In genomic region chr2:91128761-91129160, GRCm38 (mm10) we compare ENCODE assay signal across 27 mouse cellular contexts. TPM values are rescaled to one million over a fixed set of nuclear protein-coding genes. Genes with fewer than 3 reads are reported as not detected.
DNase-seq lines count a peak whose midpoint lies in the region; ATAC-seq and TF ChIP-seq lines count a peak whose summit lies in the region.
"Had no signal": no experiment of that assay in that cellular context is flagged by ENCODE, and none has a peak within 500 bp of the region (broad histone marks: within the 10 kb centered on the region; RNA-seq: fewer than 3 reads in every experiment).

No protein-coding gene starts in this region.

- no peak for ATAC-seq in heart, embryonic 13.5 days (ENCODE audit: extremely low read depth, insufficient number of reproducible peaks, low FRiP score, low TSS enrichment)
- ATAC-seq: CD4-positive, CD25-positive, alpha-beta regulatory T cell, adult 4 months; forebrain, embryonic 14.5 days; forebrain, embryonic 16.5 days had no signal

- no peak overlapping the region for H3K4me2 ChIP-seq in heart, embryonic 13.5 days
- H3K4me2 ChIP-seq in CH12.LX (ENCODE audit: insufficient read depth, low read depth, poor library complexity, severe bottlenecking), result no peak overlapping the region
- H3K4me2 ChIP-seq: embryonic facial prominence, embryonic 13.5 days; embryonic facial prominence, embryonic 15.5 days; forebrain, embryonic 12.5 days had no signal

- no peaks in the 10 kb centered on the region for H3K27me3 ChIP-seq in heart, embryonic 10.5 days (ENCODE audit: insufficient read depth, poor library complexity, severe bottlenecking)
- H3K27me3 ChIP-seq in heart, embryonic 13.5 days (replicated peaks), result no peaks in the 10 kb centered on the region
- H3K27me3 ChIP-seq in CH12.LX (replicated peaks) (no peaks in the 10 kb centered on the region), MEL (ENCODE audit: control insufficient read depth in 1 of 2, insufficient read depth in 2 of 2, low read length in 2 of 2) (no peaks in the 10 kb centered on the region)
- H3K27me3 ChIP-seq: embryonic facial prominence, embryonic 13.5 days; forebrain, embryonic 12.5 days had no signal

- H3K9me3 ChIP-seq in heart, embryonic 10.5 days, result no peaks in the 10 kb centered on the region
- H3K9me3 ChIP-seq in heart, embryonic 13.5 days, result no peaks in the 10 kb centered on the region
- H3K9me3 ChIP-seq in CH12.LX (replicated peaks; ENCODE audit: low read length) (no peaks in the 10 kb centered on the region), MEL (replicated peaks; ENCODE audit: insufficient read depth, low read length) (no peaks in the 10 kb centered on the region)
- H3K9me3 ChIP-seq: embryonic facial prominence, embryonic 13.5 days; embryonic facial prominence, embryonic 15.5 days; forebrain, embryonic 10.5 days; forebrain, embryonic 12.5 days; G1E had no signal

- H3K9ac ChIP-seq in heart, embryonic 13.5 days, result peak overlapping the region; percentile 19; the same call in 1 of the 2 replicates
- H3K9ac ChIP-seq in CH12.LX (ENCODE audit: insufficient read depth, low read depth) (no peak overlapping the region), MEL (ENCODE audit: control insufficient read depth, low read depth, low read length, poor library complexity, severe bottlenecking) (no peak overlapping the region)
- H3K9ac ChIP-seq: embryonic facial prominence, embryonic 13.5 days; embryonic facial prominence, embryonic 15.5 days; forebrain, embryonic 12.5 days had no signal

- TF ChIP-seq CTCF in CH12.LX (conservative IDR thresholded peaks at IDR 0.05 in 1 of 2, IDR thresholded peaks at IDR 0.05 in 1 of 2; ENCODE audit: low read depth in 2 of 2, low read length in 2 of 2), result no peak
- TF ChIP-seq CTCF in MEL (IDR thresholded peaks at IDR 0.05 in 2 of 3, conservative IDR thresholded peaks at IDR 0.05 in 1 of 3; ENCODE audit: control insufficient read depth in 1 of 3, insufficient read depth in 1 of 3, low read depth in 2 of 3, low read length in 3 of 3, poor library complexity in 1 of 3, severe bottlenecking in 1 of 3), result no peak

- peaks cover 24% of the 10 kb centered on the region for H3K4me1 ChIP-seq in heart, embryonic 10.5 days
- peaks cover 79% of the 10 kb centered on the region for H3K4me1 ChIP-seq in heart, embryonic 13.5 days
- H3K4me1 ChIP-seq in CH12.LX (ENCODE audit: control insufficient read depth in 1 of 2, insufficient read depth in 2 of 2) (no peaks in the 10 kb centered on the region), MEL (ENCODE audit: control insufficient read depth in 1 of 2, insufficient read depth in 2 of 2, low read length in 2 of 2) (no peaks in the 10 kb centered on the region)
- H3K4me1 ChIP-seq: embryonic facial prominence, embryonic 13.5 days; embryonic facial prominence, embryonic 15.5 days; forebrain, embryonic 10.5 days; forebrain, embryonic 12.5 days had no signal

- peak; percentile 74 for DNase-seq in heart, adult 11 months
- no peak for DNase-seq in heart, embryonic 10.5 days (ENCODE audit: low spot score)
- DNase-seq in heart, adult 18-20 months, result no peak
- no peak for DNase-seq in CH12.LX (ENCODE audit: extremely low read depth)
- no peak for DNase-seq in MEL (ENCODE audit: low read depth, low spot score)
- no peak for DNase-seq in kidney, adult 8-10 months
- DNase-seq: adrenal gland, adult 2 months; adrenal gland, postnatal 10 days; adrenal gland, postnatal 25 days; B cell, adult 2 months; cerebellum, adult 11 months; cerebellum, adult 18-20 months; cerebellum, adult 8-10 months; cerebellum, adult 9-11 months; cerebellum, postnatal 14 days; cerebellum, postnatal 36 days; embryo, embryonic 11 days had no signal

- TF ChIP-seq POLR2A in CH12.LX (IDR thresholded peaks at IDR 0.05; ENCODE audit: low read depth, low read length) (no peak), MEL (IDR thresholded peaks at IDR 0.05; ENCODE audit: control insufficient read depth in 1 of 2, insufficient read depth in 1 of 2, low read depth in 1 of 2, low read length in 2 of 2, poor library complexity in 1 of 2) (no peak)

- H3K27ac ChIP-seq in heart, embryonic 10.5 days, result no peak overlapping the region
- no peak overlapping the region for H3K27ac ChIP-seq in heart, embryonic 13.5 days (replicated peaks)
- H3K27ac ChIP-seq in CH12.LX (ENCODE audit: insufficient read depth, low read depth) (no peak overlapping the region), MEL (ENCODE audit: control insufficient read depth, low read depth, low read length) (no peak overlapping the region)
- H3K27ac ChIP-seq: embryonic facial prominence, embryonic 13.5 days; embryonic facial prominence, embryonic 15.5 days; forebrain, embryonic 10.5 days; forebrain, embryonic 12.5 days had no signal

- TF ChIP-seq RAD21 in CH12.LX (IDR thresholded peaks at IDR 0.05; ENCODE audit: low read depth, low read length), result no peak
- no peak for TF ChIP-seq RAD21 in MEL (IDR thresholded peaks at IDR 0.05; ENCODE audit: low read depth, low read length)

- dilution Hi-C loops in CH12.LX (cut with MboI; ENCODE audit: extremely low pct_ligation_motif_present, extremely low pct_unique_long_range_greater_than_20kb, low sequenced_read_pairs), result no loop called here

- WGBS in heart, embryonic 10.5 days, result 74% methylated on average over 5 of the region's 5 CpGs
- WGBS in heart, embryonic 13.5 days, result 61% methylated on average over 5 of the region's 5 CpGs

- TF ChIP-seq EP300 in CH12.LX (IDR thresholded peaks at IDR 0.05; ENCODE audit: low read length) (no peak), MEL (IDR thresholded peaks at IDR 0.05; ENCODE audit: low read depth in 1 of 2, low read length in 2 of 2) (no peak)

- H3K79me2 ChIP-seq in CH12.LX (replicated peaks; ENCODE audit: control insufficient read depth, extremely low read depth, insufficient read depth, poor library complexity, severe bottlenecking) (no peaks in the 10 kb centered on the region), MEL (ENCODE audit: control insufficient read depth, insufficient read depth, low read length, poor library complexity) (no peaks in the 10 kb centered on the region)

- peaks cover 100% of the 10 kb centered on the region for H3K36me3 ChIP-seq in heart, embryonic 10.5 days
- peaks cover 100% of the 10 kb centered on the region for H3K36me3 ChIP-seq in heart, embryonic 13.5 days
- peaks cover 0 to 41% of the 10 kb centered on the region in 2 experiments for H3K36me3 ChIP-seq in CH12.LX (replicated peaks in 1 of 2; ENCODE audit: control insufficient read depth in 1 of 2, insufficient read depth in 1 of 2, low read length in 1 of 2)
- H3K36me3 ChIP-seq in MEL (ENCODE audit: control insufficient read depth in 1 of 2, insufficient read depth in 2 of 2, low read length in 2 of 2), result no peaks in the 10 kb centered on the region
- H3K36me3 ChIP-seq: embryonic facial prominence, embryonic 13.5 days; embryonic facial prominence, embryonic 15.5 days; forebrain, embryonic 10.5 days; forebrain, embryonic 12.5 days; G1E had no signal

- in situ Hi-C loops in CH12.LX (cut with MboI; ENCODE audit: low pct_ligation_motif_present, low pct_unique_long_range_greater_than_20kb, low sequenced_read_pairs), result no loop called here

- no peak overlapping the region for H3K4me3 ChIP-seq in heart, embryonic 10.5 days
- no peak overlapping the region for H3K4me3 ChIP-seq in heart, embryonic 13.5 days
- H3K4me3 ChIP-seq in CH12.LX (replicated peaks in 1 of 3; ENCODE audit: low read depth in 2 of 3, low read length in 2 of 3, poor library complexity in 1 of 3) (no peak overlapping the region), MEL (ENCODE audit: control insufficient read depth in 1 of 2, insufficient read depth in 1 of 2, low read depth in 2 of 2, low read length in 2 of 2) (no peak overlapping the region)
- H3K4me3 ChIP-seq: embryonic facial prominence, embryonic 13.5 days; embryonic facial prominence, embryonic 15.5 days; erythroblast, embryonic 14.5 days; forebrain, embryonic 10.5 days; forebrain, embryonic 12.5 days had no signal

RNA-seq across cellular contexts. Expression of gene Mybpc3, which starts 10.8 kb away (rescaled TPM):
- polyA plus RNA-seq in heart, embryonic 10.5 days (2016; fragmentation: Nextera tagmentation; extraction: Ambion mirVana), result 450 and 1,030 TPM in 2 replicates
- 806 and 882 TPM in 2 replicates for polyA plus RNA-seq in heart, embryonic 13.5 days (2015; fragmentation: Nextera tagmentation; extraction: Ambion mirVana)
- total RNA-seq in heart, adult 18-20 months (2021), result 1,000 to 10,000 TPM; 1,572 to 1,905 TPM
- total RNA-seq in CH12.LX (2012; rRNA removed) (0.04 TPM in 2 replicates), CH12.LX (2014; rRNA removed) (0.07 and 0.15 TPM in 2 replicates), MEL (2012; rRNA removed) (0.19 and 0.29 TPM in 2 replicates)
- polyA plus RNA-seq in CH12.LX (2012; ENCODE audit: insufficient read length, low read depth) (0.27 TPM in 2 replicates), MEL (2012; ENCODE audit: insufficient read depth in 1 of 2, insufficient read length in 2 of 2, low read depth in 1 of 2, low replicate concordance in 2 of 2, missing spikeins in 1 of 2) (under 1 TPM in 1 of 2 experiments, not detected in 1; 0.50 TPM)
- total RNA-seq: adrenal gland, postnatal 25 days; G1E had no signal
- polyA plus RNA-seq: adrenal gland, adult 2 months; CD4-positive, CD25-positive, alpha-beta regulatory T cell, adult 4 months; erythroblast, embryonic 14.5 days; forebrain, embryonic 10.5 days; forebrain, embryonic 14.5 days; forebrain, embryonic 16.5 days; G1E had no signal

RNA-seq across cellular contexts. Expression of gene Spi1, which starts 46.6 kb away (rescaled TPM):
- 0.99 and 4.1 TPM in 2 replicates for polyA plus RNA-seq in heart, embryonic 10.5 days (2016; fragmentation: Nextera tagmentation; extraction: Ambion mirVana)
- 3.5 and 3.9 TPM in 2 replicates for polyA plus RNA-seq in heart, embryonic 13.5 days (2015; fragmentation: Nextera tagmentation; extraction: Ambion mirVana)
- total RNA-seq in heart, adult 18-20 months (2021), result 1 to 10 TPM; 4.0 to 5.0 TPM
- total RNA-seq in CH12.LX (2012; rRNA removed) (22.7 and 24.7 TPM in 2 replicates), CH12.LX (2014; rRNA removed) (29.7 and 42.6 TPM in 2 replicates), MEL (2012; rRNA removed) (108 and 129 TPM in 2 replicates)
- polyA plus RNA-seq in CH12.LX (2012; ENCODE audit: insufficient read length, low read depth) (35.2 and 45.7 TPM in 2 replicates), MEL (2012; ENCODE audit: insufficient read depth in 1 of 2, insufficient read length in 2 of 2, low read depth in 1 of 2, low replicate concordance in 2 of 2, missing spikeins in 1 of 2) (100 to 1,000 TPM in 1 of 2 experiments, 10 to 100 TPM in 1; 95.9 to 142 TPM)

RNA-seq across cellular contexts. Expression of gene Madd, which starts 54.9 kb away (rescaled TPM):
- 6.8 and 7.7 TPM in 2 replicates for polyA plus RNA-seq in heart, embryonic 10.5 days (2016; fragmentation: Nextera tagmentation; extraction: Ambion mirVana)
- 5.1 and 5.9 TPM in 2 replicates for polyA plus RNA-seq in heart, embryonic 13.5 days (2015; fragmentation: Nextera tagmentation; extraction: Ambion mirVana)
- total RNA-seq in heart, adult 18-20 months (2021), result 1 to 10 TPM; 6.0 to 6.1 TPM
- total RNA-seq in CH12.LX (2012; rRNA removed), result 12.8 and 14.6 TPM in 2 replicates
- 4.7 and 4.8 TPM in 2 replicates for total RNA-seq in CH12.LX (2014; rRNA removed)
- 15.6 and 18.3 TPM in 2 replicates for polyA plus RNA-seq in CH12.LX (2012; ENCODE audit: insufficient read length, low read depth)
- 15.7 and 17.5 TPM in 2 replicates for total RNA-seq in MEL (2012; rRNA removed)
- polyA plus RNA-seq in MEL (2012; ENCODE audit: insufficient read depth in 1 of 2, insufficient read length in 2 of 2, low read depth in 1 of 2, low replicate concordance in 2 of 2, missing spikeins in 1 of 2), result 10 to 100 TPM in 1 of 2 experiments, not detected in 1; 27.4 TPM

RNA-seq across cellular contexts. Expression of gene Slc39a13, which starts 58.5 kb away (rescaled TPM):
- 32.6 and 37.5 TPM in 2 replicates for polyA plus RNA-seq in heart, embryonic 10.5 days (2016; fragmentation: Nextera tagmentation; extraction: Ambion mirVana)
- polyA plus RNA-seq in heart, embryonic 13.5 days (2015; fragmentation: Nextera tagmentation; extraction: Ambion mirVana), result 45.0 and 55.5 TPM in 2 replicates
- total RNA-seq in heart, adult 18-20 months (2021), result 10 to 100 TPM; 20.0 to 26.2 TPM
- total RNA-seq in CH12.LX (2012; rRNA removed) (7.5 and 8.4 TPM in 2 replicates), CH12.LX (2014; rRNA removed) (3.5 and 4.3 TPM in 2 replicates), MEL (2012; rRNA removed) (7.7 and 9.4 TPM in 2 replicates)
- polyA plus RNA-seq in CH12.LX (2012; ENCODE audit: insufficient read length, low read depth) (7.2 and 8.1 TPM in 2 replicates), MEL (2012; ENCODE audit: insufficient read depth in 1 of 2, insufficient read length in 2 of 2, low read depth in 1 of 2, low replicate concordance in 2 of 2, missing spikeins in 1 of 2) (10 to 100 TPM in 1 of 2 experiments, not detected in 1; 19.1 TPM)

Comparison
In these comparisons a context has a peak if more than half of its experiments do, and no peak if none do; other contexts are left out.
1. RNA of gene Mybpc3, which starts 10.8 kb away (polyA plus RNA-seq): 806 to 882 TPM in heart, embryonic 13.5 days and 450 to 1,030 TPM in heart, embryonic 10.5 days; 0.50 TPM in MEL and 0.27 TPM in CH12.LX; every median in the first group is over 100 times any median in the second.